Mouse (Mus musculus) stomach, postnatal 0 days (tissue): ENCODE measurements around the gene Cacna1g.

Experiments used
- CTCF ChIP-seq: IDR thresholded peaks from 2 replicates; pipeline ENCODE4 v1.5.1; 2016; ENCODE audit warnings: antibody characterized with exemption, low read depth, mild to moderate bottlenecking, moderate library complexity
- EP300 ChIP-seq: optimal IDR thresholded peaks from 2 replicates; pipeline ENCODE3; 2016; ENCODE audit warnings: antibody characterized with exemption

GRCm38 (mm10) chr11:94404178-94404577 is 69.8 kb downstream of the Cacna1g start:
- TF ChIP-seq CTCF: no peak
- TF ChIP-seq EP300: no peak
